Mouse (Mus musculus): Measurements from ENCODE around the gene Cenpf. TPM values are rescaled to one million over a fixed set of nuclear protein-coding genes. Genes with fewer than 3 reads are reported as not detected.

Gene Cenpf
- total and polyA plus RNA-seq, 3 experiments, result 16.5 to 28.2 (median 21.5) TPM

DNA sequence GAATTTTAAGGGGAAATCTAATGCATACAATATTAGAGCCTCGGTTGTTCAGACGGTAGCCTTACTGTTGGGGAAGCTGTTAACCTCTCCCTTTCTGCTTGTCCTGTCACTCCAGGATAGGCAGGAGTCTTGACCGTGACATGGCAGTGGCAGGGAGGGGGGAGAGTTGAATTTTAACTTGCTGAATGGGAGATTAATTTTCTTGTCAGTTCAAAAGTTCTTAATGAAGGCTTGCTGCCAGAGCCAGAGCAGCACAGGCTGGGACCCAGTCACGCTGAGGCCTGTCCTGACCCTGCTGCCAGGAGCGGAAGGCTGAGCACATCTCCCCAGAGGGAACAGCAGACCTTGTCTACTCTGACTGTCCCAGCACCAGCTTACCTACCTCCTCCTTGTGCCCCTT is 19.5 kb upstream of the Cenpf start:
- H3K4me2 ChIP-seq (ENCODE audit: insufficient read depth, low read depth, poor library complexity, severe bottlenecking), result no peak overlapping the region
- H3K9ac ChIP-seq (ENCODE audit: insufficient read depth, low read depth), result no peak overlapping the region
- H3K9me3 ChIP-seq (replicated peaks; ENCODE audit: low read length), result no peaks in the 10 kb centered on the region
- DNase-seq (ENCODE audit: extremely low read depth), result no peak
- no peaks in the 10 kb centered on the region for H3K27me3 ChIP-seq (replicated peaks)
- H3K4me1 ChIP-seq (ENCODE audit: control insufficient read depth in 1 of 2, insufficient read depth in 2 of 2), result peaks cover 3 to 8% of the 10 kb centered on the region in 2 experiments; a peak in 3 of 4 replicates
- no peak overlapping the region for H3K4me3 ChIP-seq (replicated peaks in 1 of 3; ENCODE audit: low read depth in 2 of 3, low read length in 2 of 3, poor library complexity in 1 of 3)
- TF ChIP-seq NELFE (IDR thresholded peaks at IDR 0.05; ENCODE audit: low read depth, low read length) (no peak), JUN (IDR thresholded peaks at IDR 0.05; ENCODE audit: insufficient read depth, low read depth, low read length) (no peak), ZNF384 (IDR thresholded peaks at IDR 0.05; ENCODE audit: low read depth, low read length) (no peak), IRF4 (IDR thresholded peaks at IDR 0.05; ENCODE audit: low read depth, low read length) (no peak), CHD2 (IDR thresholded peaks at IDR 0.05; ENCODE audit: low read length) (no peak), MEF2A (IDR thresholded peaks at IDR 0.05; ENCODE audit: borderline replicate concordance, low read depth, low read length) (no peak), PAX5 (IDR thresholded peaks at IDR 0.05; ENCODE audit: low read length) (no peak), UBTF (IDR thresholded peaks at IDR 0.05; ENCODE audit: low read depth, low read length) (no peak), RCOR1 (conservative IDR thresholded peaks at IDR 0.05; ENCODE audit: low read depth, low read length) (no peak), ZKSCAN1 (IDR thresholded peaks at IDR 0.05; ENCODE audit: borderline replicate concordance, low read depth, low read length) (no peak), CTCF (conservative IDR thresholded peaks at IDR 0.05 in 1 of 2, IDR thresholded peaks at IDR 0.05 in 1 of 2; ENCODE audit: low read depth in 2 of 2, low read length in 2 of 2) (no peak), MAFK (IDR thresholded peaks at IDR 0.05; ENCODE audit: insufficient replicate concordance, low read length) (no peak), MYC (IDR thresholded peaks at IDR 0.05; ENCODE audit: low read depth, low read length) (no peak)
- in situ Hi-C loops (cut with MboI; ENCODE audit: low pct_ligation_motif_present, low pct_unique_long_range_greater_than_20kb, low sequenced_read_pairs), result loop anchor here (5.0 to 10.0 kb wide), 2 partner anchors 175 to 267 kb away; no protein-coding TSS in a partner anchor
- H3K79me2 ChIP-seq (replicated peaks; ENCODE audit: control insufficient read depth, extremely low read depth, insufficient read depth, poor library complexity, severe bottlenecking), result no peaks in the 10 kb centered on the region
- no peak overlapping the region for H3K27ac ChIP-seq (ENCODE audit: insufficient read depth, low read depth)
- H3K36me3 ChIP-seq (replicated peaks in 1 of 2; ENCODE audit: control insufficient read depth in 1 of 2, insufficient read depth in 1 of 2, low read length in 1 of 2), result no peaks in the 10 kb centered on the region
- dilution Hi-C loops (cut with MboI; ENCODE audit: extremely low pct_ligation_motif_present, extremely low pct_unique_long_range_greater_than_20kb, low sequenced_read_pairs), result no loop called here

DNA sequence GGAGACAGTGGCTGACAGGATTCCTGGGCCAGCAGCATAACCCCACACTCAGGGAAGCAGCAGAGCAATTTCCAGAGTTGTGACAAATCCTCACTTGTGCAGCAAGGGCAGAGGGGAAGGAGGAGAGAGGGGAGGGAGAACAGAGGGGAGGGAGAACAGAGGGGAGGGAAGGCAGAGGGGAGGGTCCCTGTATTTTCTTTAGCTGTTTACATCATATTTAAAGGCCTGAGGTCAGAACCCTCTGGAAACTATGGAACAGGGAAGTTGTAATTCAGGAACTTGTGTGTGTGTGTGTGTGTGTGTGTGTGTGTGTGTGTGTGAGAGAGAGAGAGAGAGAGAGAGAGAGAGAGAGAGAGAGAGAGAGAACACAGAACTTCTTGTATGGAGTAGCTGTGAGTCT is 19.1 kb upstream of the Cenpf start:
- DNase-seq (ENCODE audit: extremely low read depth), result no peak
- peaks cover 3 to 8% of the 10 kb centered on the region in 2 experiments; a peak in 3 of 4 replicates for H3K4me1 ChIP-seq (ENCODE audit: control insufficient read depth in 1 of 2, insufficient read depth in 2 of 2)
- no peaks in the 10 kb centered on the region for H3K79me2 ChIP-seq (replicated peaks; ENCODE audit: control insufficient read depth, extremely low read depth, insufficient read depth, poor library complexity, severe bottlenecking)
- no peak overlapping the region for H3K4me3 ChIP-seq (replicated peaks in 1 of 3; ENCODE audit: low read depth in 2 of 3, low read length in 2 of 3, poor library complexity in 1 of 3)
- in situ Hi-C loops (cut with MboI; ENCODE audit: low pct_ligation_motif_present, low pct_unique_long_range_greater_than_20kb, low sequenced_read_pairs) (loop anchor here (5.0 to 10.0 kb wide), 2 partner anchors 175 to 268 kb away; no protein-coding TSS in a partner anchor), dilution Hi-C loops (cut with MboI; ENCODE audit: extremely low pct_ligation_motif_present, extremely low pct_unique_long_range_greater_than_20kb, low sequenced_read_pairs) (no loop called here)
- no peak overlapping the region for H3K27ac ChIP-seq (ENCODE audit: insufficient read depth, low read depth)
- no peaks in the 10 kb centered on the region for H3K36me3 ChIP-seq (replicated peaks in 1 of 2; ENCODE audit: control insufficient read depth in 1 of 2, insufficient read depth in 1 of 2, low read length in 1 of 2)
- H3K9ac ChIP-seq (ENCODE audit: insufficient read depth, low read depth), result no peak overlapping the region
- TF ChIP-seq JUN (IDR thresholded peaks at IDR 0.05; ENCODE audit: insufficient read depth, low read depth, low read length) (no peak), ETS1 (conservative IDR thresholded peaks at IDR 0.05; ENCODE audit: low read depth, low read length) (no peak), RAD21 (IDR thresholded peaks at IDR 0.05; ENCODE audit: low read depth, low read length) (no peak), HCFC1 (IDR thresholded peaks at IDR 0.05; ENCODE audit: low read depth, low read length) (no peak)
- no peaks in the 10 kb centered on the region for H3K9me3 ChIP-seq (replicated peaks; ENCODE audit: low read length)
- no peak overlapping the region for H3K4me2 ChIP-seq (ENCODE audit: insufficient read depth, low read depth, poor library complexity, severe bottlenecking)
- no peaks in the 10 kb centered on the region for H3K27me3 ChIP-seq (replicated peaks)

Data from CH12.LX (cell line).